Mouse (Mus musculus): Measurements from ENCODE around the gene Eif4e3. TPM values are rescaled to one million over a fixed set of nuclear protein-coding genes. Genes with fewer than 3 reads are reported as not detected.

Gene Eif4e3
- total and polyA plus RNA-seq, 3 experiments, result 9.8 to 16.3 (median 11.8) TPM

GRCm38 (mm10) chr6:99615272-99615751 lies 51.3 kb downstream of the Eif4e3 start:
- TF ChIP-seq TCF12 (IDR thresholded peaks at IDR 0.05; ENCODE audit: low read depth, low read length) (no peak), TBP (conservative IDR thresholded peaks at IDR 0.05; ENCODE audit: low read depth, low read length) (no peak), SIN3A (IDR thresholded peaks at IDR 0.05; ENCODE audit: low read length) (no peak), PAX5 (IDR thresholded peaks at IDR 0.05; ENCODE audit: low read length) (no peak), CTCF (conservative IDR thresholded peaks at IDR 0.05 in 1 of 2, IDR thresholded peaks at IDR 0.05 in 1 of 2; ENCODE audit: low read depth in 2 of 2, low read length in 2 of 2) (no peak)
- no peaks in the 10 kb centered on the region for H3K27me3 ChIP-seq (replicated peaks)
- no peaks in the 10 kb centered on the region for H3K36me3 ChIP-seq (replicated peaks in 1 of 2; ENCODE audit: control insufficient read depth in 1 of 2, insufficient read depth in 1 of 2, low read length in 1 of 2)
- no peak overlapping the region for H3K4me2 ChIP-seq (ENCODE audit: insufficient read depth, low read depth, poor library complexity, severe bottlenecking)
- H3K4me1 ChIP-seq (ENCODE audit: control insufficient read depth in 1 of 2, insufficient read depth in 2 of 2), result peaks cover 0 to 14% of the 10 kb centered on the region in 2 experiments; a peak in 2 of 4 replicates
- H3K79me2 ChIP-seq (replicated peaks; ENCODE audit: control insufficient read depth, extremely low read depth, insufficient read depth, poor library complexity, severe bottlenecking), result no peaks in the 10 kb centered on the region
- in situ Hi-C loops (cut with MboI; ENCODE audit: low pct_ligation_motif_present, low pct_unique_long_range_greater_than_20kb, low sequenced_read_pairs), result no loop called here
- no peak for DNase-seq (ENCODE audit: extremely low read depth)
- no peaks in the 10 kb centered on the region for H3K9me3 ChIP-seq (replicated peaks; ENCODE audit: low read length)
- no peak overlapping the region for H3K27ac ChIP-seq (ENCODE audit: insufficient read depth, low read depth)
- H3K4me3 ChIP-seq (replicated peaks in 1 of 3; ENCODE audit: low read depth in 2 of 3, low read length in 2 of 3, poor library complexity in 1 of 3), result no peak overlapping the region
- dilution Hi-C loops (cut with MboI; ENCODE audit: extremely low pct_ligation_motif_present, extremely low pct_unique_long_range_greater_than_20kb, low sequenced_read_pairs), result no loop called here
- no peak overlapping the region for H3K9ac ChIP-seq (ENCODE audit: insufficient read depth, low read depth)

- Histone ChIP-seq H3K4me1 (ENCODE audit: control insufficient read depth in 1 of 2, insufficient read depth in 2 of 2) (peaks cover 0 to 18% of the 10 kb centered on the region in 2 experiments; a peak in 2 of 4 replicates), H3K27ac (ENCODE audit: insufficient read depth, low read depth) (no peak overlapping the region), H3K9me3 (replicated peaks; ENCODE audit: low read length) (no peaks in the 10 kb centered on the region), H3K4me2 (ENCODE audit: insufficient read depth, low read depth, poor library complexity, severe bottlenecking) (no peak overlapping the region), H3K36me3 (replicated peaks in 1 of 2; ENCODE audit: control insufficient read depth in 1 of 2, insufficient read depth in 1 of 2, low read length in 1 of 2) (no peaks in the 10 kb centered on the region), H3K79me2 (replicated peaks; ENCODE audit: control insufficient read depth, extremely low read depth, insufficient read depth, poor library complexity, severe bottlenecking) (no peaks in the 10 kb centered on the region), H3K4me3 (replicated peaks in 1 of 3; ENCODE audit: low read depth in 2 of 3, low read length in 2 of 3, poor library complexity in 1 of 3) (no peak overlapping the region), H3K27me3 (replicated peaks) (no peaks in the 10 kb centered on the region), H3K9ac (ENCODE audit: insufficient read depth, low read depth) (no peak overlapping the region)
- TF ChIP-seq MYC (IDR thresholded peaks at IDR 0.05; ENCODE audit: low read depth, low read length), result no peak
- no peak for TF ChIP-seq ZC3H11A (IDR thresholded peaks at IDR 0.05; ENCODE audit: low read depth, low read length)
- TF ChIP-seq TBP (conservative IDR thresholded peaks at IDR 0.05; ENCODE audit: low read depth, low read length), result no peak
- no peak for TF ChIP-seq CTCF (conservative IDR thresholded peaks at IDR 0.05 in 1 of 2, IDR thresholded peaks at IDR 0.05 in 1 of 2; ENCODE audit: low read depth in 2 of 2, low read length in 2 of 2)
- no peak for TF ChIP-seq RCOR1 (conservative IDR thresholded peaks at IDR 0.05; ENCODE audit: low read depth, low read length)
- TF ChIP-seq BHLHE40 (IDR thresholded peaks at IDR 0.05; ENCODE audit: low read depth, low read length), result no peak
- no peak for TF ChIP-seq RAD21 (IDR thresholded peaks at IDR 0.05; ENCODE audit: low read depth, low read length)
- TF ChIP-seq NELFE (IDR thresholded peaks at IDR 0.05; ENCODE audit: low read depth, low read length), result no peak
- no peak for TF ChIP-seq SMC3 (IDR thresholded peaks at IDR 0.05; ENCODE audit: low read depth, low read length)
- no peak for TF ChIP-seq POLR2AphosphoS2 (IDR thresholded peaks at IDR 0.05; ENCODE audit: low read depth, low read length)
- DNase-seq (ENCODE audit: extremely low read depth), result no peak
- dilution Hi-C loops (cut with MboI; ENCODE audit: extremely low pct_ligation_motif_present, extremely low pct_unique_long_range_greater_than_20kb, low sequenced_read_pairs), result no loop called here
- in situ Hi-C loops (cut with MboI; ENCODE audit: low pct_ligation_motif_present, low pct_unique_long_range_greater_than_20kb, low sequenced_read_pairs), result no loop called here
Measured at GRCm38 (mm10) chr6:99614566-99615271, 51.9 kb downstream of the Eif4e3 start.
